Mouse (Mus musculus) erythroid progenitor cell, adult 5-6 weeks (primary cell): ENCODE measurements around the gene Fgb. TPM values are rescaled to one million over a fixed set of nuclear protein-coding genes. Genes with fewer than 3 reads are reported as not detected.

Experiments used
- ATAC-seq: replicated peaks from 2 replicates; pipeline ENCODE4 v1.8.0; 2016; ENCODE audit warnings: moderate number of reproducible peaks, mild to moderate bottlenecking, moderate TSS enrichment, inconsistent platforms; ENCODE audit not compliant: poor library complexity, low FRiP score, severe bottlenecking
- total RNA-seq, 2 experiments: library from RNA; stranded (forward) in 1 of 2; stranded (reverse) in 1 of 2; fragments of 150-400 nt in 1 of 2; fragments of 186-747, 209-891 nt in 1 of 2; gene quantifications; 2 replicates each; pipeline versions ENCODE4 v1.2.3 to v1.2.4; 2015 to 2017; ENCODE audit warnings: low replicate concordance in 2 of 2

Fgb gene
- total RNA-seq (2015; ENCODE audit: low replicate concordance), result not detected in 2 replicates
- not detected in 2 replicates for total RNA-seq (2017; ENCODE audit: low replicate concordance)

DNA sequence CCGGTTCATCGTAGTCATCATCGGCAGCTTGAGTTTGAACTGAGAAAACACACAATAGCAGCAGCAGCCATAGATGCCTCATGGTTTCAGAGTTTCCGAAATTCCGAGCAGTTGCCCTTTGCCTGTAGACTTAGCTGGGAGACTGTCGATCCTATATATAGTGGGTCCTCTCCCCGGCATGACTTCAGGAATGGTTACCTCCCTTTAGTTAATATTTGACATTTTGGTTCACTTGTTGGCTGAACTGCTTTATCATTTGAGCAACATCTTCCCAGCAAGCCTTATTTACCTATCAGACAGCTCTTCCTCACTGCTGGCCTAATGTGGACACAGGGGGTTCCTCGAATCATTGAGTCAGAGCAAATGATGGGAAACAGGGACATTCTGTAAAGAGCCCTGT lies at the start of gene Fgb:
Gene Fgb, minus strand, starts transcription at position 184 of the 400 bp plus-strand sequence.
- ATAC-seq, result no peak

DNA sequence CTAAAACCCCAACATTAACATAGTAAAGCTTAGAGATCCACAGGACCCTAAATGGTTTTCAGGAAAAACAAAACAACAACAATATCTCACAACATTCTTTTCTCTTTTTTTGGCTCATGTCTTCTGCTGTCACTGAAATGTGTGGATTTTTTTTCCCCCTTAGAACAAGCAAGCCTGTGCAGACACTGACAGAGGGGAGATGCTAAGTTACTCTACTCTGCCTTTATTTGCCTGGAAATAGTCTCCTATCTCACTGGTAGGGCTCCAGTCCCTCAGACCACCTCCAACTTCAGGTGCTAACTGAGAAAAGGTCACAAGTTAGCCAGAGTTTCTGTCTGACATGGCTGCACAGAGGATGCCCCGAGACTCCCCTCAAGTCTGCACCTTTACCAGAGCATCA lies 49.5 kb upstream of the Fgb start:
- no peak for ATAC-seq

DNA sequence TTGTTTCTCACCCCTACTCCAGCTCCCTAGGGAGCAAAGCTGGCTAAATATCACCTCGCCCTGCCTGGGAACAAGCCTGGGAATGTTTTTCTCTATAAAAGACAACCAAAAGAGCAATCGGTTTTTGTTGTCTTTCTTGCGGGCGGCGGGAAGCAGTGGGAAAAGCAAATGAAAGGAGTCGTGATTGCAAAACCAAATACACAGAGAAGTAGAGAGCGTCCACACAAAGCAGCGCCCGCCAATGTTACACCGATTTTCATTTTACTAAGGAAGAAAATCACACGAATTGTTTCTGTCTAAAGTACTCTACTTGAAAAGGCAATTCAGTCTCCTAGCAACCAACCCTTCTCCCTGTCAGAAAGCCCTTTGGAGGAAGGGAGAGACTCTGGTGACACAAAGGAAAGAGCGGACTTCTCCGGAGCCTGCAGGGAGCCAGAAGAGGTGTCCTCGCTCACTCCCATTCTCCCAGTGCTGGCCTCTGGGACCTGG lies 48.9 kb upstream of the Fgb start:
- no peak for ATAC-seq

DNA sequence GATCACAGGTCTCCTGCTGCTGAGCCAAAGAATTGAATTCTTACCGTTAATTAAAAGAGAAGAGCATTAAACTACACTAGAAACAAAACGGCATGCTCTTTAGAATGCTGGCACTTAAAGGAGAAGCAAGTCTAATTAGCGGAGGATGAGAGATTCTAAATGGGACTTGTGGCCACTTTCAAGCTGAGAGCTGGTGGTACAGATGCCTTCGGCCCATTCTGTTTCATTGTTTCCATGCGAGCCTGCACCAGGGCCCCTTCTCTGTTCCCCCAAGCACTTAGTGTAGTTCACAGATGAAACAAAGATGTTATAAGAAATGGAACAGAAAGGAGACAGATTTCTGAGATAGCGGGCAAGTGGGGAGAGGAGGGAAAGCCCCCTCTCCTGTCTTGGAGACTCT lies 47.9 kb upstream of the Fgb start:
- ATAC-seq, result no peak

DNA sequence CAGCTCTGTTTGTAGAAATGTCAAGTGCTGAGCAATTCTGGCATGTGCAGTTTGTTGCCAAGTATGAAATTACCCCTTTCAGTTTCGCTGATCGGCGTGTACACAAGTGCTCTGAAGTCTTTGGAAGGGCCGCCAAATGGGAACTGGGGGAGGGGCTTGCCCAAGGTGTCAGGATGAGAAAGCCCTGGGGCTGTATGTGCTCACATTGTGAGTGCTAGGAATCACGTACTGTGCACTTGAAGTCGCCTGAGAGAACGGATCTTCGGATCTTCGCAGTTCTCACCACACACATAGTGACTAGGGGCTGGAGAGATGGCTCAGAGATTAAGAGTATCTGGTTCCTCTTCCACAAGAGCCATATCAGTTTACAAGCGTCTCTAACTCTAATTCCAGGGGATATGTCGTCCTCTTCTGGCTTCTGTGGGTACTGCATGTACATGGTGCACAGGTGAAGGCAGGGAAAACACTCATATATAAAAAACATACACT lies 30.9 kb upstream of the Fgb start:
- no peak; the same call in 1 of the 2 replicates for ATAC-seq

DNA sequence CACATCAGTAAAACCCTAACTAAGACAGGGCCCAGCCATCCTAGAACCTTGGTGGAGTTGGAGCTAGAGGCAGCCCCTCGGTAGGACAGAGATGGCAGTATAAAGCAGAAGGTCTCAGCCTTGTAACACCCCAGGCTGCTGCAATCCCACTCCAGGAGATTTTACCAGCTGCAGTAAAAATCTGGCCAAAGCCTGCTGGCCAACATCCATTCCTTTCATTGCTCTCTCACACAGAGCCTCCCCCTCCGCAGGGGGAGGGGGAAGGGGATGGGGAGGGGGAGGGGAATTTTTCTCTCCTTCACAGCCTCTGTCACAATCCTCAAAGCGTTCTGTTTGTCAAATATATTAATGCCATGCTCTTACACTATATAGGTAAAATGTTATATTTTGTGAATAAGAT lies 26.9 kb upstream of the Fgb start:
- no peak for ATAC-seq

DNA sequence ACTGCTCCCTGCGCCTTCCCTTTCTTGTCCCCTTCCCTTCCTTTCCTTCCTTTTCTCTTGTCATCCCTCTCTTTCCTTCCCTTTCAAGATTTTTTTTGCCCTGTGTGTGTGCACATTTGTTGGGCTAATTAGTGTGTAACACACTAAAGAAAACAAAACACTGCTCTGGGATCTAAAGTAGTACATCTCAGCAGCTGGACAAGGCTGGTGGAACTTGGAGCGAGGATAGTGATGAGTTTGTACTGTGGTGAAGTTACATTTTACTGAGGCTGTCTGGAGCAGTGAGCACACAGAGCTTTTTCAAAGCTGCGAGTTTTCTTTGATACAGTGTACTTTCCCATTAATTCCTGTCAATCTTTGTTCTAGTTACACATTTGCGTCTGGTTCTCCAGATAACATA lies 20.6 kb upstream of the Fgb start:
- no peak for ATAC-seq

DNA sequence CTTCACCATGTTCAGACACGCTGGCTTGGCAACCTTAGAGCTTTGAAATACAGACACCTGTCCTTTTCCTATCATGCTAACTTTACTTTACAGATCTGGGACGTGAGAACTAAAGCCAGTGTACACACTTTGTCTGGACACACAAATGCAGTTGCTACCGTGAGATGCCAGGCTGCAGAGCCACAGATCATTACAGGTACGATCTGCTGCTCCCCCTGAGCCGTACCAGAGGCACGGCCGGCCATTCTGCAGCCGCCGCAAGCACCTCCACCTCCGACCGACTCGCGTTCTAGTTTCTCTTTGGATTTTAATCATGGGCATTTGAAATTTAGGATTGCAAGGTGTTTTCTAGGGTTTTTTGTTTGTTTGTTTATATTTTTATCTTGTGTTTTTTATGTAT lies 19.2 kb upstream of the Fgb start:
- ATAC-seq, result no peak

DNA sequence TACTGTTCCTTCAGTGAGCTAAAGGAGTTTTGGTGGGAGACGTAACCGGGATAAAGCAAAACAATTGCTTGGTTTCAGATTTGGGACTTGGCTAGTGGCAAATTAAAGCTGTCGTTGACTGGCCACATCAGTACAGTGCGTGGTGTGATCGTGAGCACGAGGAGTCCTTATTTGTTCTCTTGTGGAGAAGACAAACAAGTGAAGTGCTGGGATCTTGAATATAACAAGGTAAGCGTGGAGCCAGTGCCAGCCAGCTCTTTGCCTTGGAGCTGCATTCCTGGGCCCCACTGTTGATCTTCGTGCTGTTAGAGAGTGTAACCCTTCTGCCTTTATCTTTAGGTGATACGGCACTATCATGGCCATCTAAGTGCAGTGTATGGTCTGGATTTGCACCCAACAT lies 18.3 kb upstream of the Fgb start:
- ATAC-seq, result no peak

DNA sequence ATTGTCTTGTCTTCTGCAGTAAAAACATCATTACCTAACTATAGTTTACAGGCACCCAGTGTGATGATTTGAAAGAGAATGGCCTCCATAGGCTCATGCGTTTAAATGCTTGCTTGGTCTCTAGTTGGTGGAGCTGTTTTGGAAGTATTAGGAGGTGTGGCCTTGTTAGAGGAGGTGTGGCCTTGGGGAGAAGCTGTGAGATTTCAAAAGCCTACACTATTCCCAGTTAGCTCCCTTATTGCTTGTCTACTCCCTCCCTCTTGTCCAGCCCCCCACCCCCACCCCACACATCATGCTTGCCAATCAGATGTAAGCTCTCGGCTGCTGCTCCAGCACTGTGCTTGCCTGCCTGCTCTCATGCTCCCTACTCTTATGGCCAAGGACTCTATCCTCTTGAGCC lies 7.4 kb upstream of the Fgb start:
- no peak for ATAC-seq

DNA sequence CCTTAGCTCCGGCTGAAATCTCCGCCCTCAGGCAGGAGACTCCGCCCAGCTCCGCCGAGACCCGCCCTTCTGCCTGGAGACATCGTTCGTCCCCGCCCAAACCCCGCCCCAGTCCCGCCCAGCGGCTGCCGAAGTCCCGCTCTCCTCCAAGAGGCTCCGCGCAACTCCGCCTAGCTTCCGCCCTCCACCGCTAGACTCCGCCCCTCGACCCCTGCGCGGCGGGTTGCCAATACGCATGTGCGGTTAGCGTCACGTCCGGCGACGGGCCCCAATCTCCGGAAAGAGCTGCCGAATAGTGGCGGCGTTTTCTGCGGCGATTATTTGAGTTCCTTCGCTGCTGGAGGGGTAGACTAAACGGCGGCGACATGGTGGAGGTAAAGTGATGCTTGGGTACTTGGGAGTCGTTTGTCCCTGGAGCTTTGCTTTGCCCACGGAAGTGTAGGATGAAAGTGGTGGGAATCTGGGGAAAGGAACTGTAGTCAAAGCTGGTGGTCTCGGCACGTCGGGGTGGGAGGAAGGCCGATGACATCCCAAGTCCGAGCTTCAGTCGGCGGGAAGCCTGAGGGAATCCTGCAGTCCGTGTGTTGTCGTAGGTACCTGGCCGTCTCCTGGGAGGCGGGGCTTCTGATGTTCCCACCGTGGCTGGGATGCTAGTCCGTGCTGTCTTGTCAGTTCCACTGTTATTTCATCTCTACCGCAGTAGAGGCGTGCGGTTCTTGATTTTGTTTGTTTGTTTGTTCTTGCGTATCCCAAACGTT lies 5.8 kb upstream of the Fgb start, which contains the start of gene Plrg1:
Gene Plrg1, plus strand, starts transcription at position 242 of the 758 bp plus-strand sequence.
- ATAC-seq, result peak; percentile 96

DNA sequence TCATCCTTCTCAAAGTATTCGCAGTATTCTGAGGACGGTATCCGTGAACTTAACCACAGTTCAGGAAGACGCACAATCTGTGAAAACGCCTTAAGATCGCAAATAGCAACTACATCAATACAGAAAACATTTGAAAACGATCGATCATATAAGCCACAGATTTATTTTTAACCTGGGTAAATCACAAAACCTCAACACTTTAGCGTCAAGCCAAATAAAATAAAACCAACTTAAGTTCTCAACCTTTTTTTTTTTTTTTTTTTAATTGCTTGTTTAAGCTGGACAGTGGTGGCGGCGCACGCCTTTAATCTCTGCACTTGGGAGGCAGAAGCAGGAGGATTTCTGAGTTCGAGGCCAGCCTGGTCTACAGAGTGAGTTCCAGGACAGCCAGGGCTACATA lies 5.1 kb upstream of the Fgb start:
- ATAC-seq, result no peak

DNA sequence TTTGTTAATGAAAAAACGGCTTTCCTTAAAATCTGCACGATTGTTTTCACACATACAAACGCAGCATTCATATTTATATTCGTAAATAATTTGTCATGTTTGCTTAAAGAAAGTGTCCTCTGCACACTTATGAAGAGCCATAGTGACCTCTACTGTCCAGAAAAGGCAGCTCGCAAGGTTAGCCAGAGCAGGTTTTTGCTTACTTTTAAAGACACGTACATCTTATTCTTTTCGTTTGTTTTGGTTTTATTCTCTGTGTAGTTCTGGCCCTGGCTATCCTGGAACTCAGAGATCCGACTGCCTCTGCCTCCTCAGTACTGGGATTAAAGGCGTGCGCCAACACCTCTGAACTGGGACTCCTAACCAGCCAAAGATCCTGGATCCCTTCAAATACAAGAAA lies 4.1 kb upstream of the Fgb start:
- no peak for ATAC-seq

DNA sequence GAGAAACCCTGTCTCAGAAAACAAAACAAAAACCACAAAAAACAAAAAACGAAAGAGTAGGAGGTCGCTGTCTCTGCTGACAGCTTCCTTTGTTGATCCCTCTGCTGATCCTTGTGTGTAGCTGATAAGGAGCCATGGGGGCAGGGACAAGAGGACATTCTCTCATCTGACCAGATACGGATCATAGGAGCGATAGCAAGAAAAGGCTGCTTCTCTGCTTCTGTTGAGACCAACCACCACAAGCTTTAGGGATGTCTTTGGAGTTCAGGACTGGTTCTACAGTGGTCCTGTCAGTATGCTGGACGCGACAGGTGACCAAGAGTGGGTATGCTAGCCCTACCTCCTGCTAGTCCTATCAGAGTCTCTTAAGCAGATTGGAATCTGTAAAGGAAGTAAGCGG lies 3.5 kb upstream of the Fgb start:
- no peak for ATAC-seq

DNA sequence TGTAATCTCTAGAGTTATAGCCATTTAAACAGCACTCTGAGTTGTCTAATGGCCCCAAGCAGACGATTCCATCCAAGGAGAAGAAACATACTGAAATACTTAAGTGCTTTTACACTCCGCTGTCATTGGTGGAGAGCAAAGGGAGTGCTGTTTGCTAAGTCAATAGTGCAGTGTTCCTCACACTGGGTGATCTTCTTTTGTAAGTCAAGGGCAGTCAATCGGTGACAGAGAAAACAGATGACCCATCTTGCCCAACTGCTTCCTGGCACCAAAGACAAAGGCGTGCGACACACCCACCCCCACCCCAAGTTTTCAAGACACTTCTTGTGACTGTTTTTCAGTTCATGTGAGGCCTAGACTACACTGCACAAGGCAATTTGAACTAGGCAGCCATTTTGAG lies 2.4 kb upstream of the Fgb start:
- no peak for ATAC-seq

DNA sequence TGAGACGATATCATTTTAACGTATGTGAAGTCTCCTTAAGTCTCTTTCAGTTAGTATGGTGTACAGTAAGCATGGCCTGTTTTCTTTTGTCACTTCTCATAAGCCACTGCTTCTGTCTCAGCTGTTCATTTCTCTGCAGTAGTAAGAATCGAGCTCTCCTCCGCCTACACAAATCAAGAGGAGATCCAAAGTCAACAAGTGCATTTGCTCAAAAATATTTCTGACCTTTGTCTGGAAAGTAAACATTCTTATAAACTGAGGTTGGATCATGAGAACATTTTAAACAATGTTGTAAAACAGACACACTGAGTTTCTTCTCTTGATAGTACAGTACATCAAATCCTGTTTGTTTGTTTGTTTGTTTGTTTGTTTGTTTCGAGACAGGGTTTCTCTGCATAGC lies 998 bp upstream of the Fgb start:
- no peak for ATAC-seq

DNA sequence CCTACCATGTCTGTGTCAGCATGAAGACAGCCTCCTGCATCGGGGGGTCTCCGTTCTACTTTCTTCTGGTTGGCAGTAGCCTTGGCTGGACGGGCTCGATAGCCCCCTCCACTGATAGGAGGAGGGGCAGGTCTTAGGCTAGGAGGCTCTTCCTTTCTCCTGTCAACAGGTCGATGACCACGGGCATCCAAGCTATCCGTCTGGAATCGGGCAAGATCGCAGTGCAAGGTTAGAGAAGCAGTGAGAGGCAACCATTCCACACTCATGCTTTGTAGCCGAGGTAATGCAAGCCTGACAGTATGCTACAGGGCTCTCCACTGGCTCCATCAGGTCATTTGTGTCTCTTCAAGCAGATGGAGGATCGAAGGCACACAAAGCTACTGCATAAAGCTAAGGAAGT lies 3.0 kb downstream of the Fgb start:
- no peak for ATAC-seq

DNA sequence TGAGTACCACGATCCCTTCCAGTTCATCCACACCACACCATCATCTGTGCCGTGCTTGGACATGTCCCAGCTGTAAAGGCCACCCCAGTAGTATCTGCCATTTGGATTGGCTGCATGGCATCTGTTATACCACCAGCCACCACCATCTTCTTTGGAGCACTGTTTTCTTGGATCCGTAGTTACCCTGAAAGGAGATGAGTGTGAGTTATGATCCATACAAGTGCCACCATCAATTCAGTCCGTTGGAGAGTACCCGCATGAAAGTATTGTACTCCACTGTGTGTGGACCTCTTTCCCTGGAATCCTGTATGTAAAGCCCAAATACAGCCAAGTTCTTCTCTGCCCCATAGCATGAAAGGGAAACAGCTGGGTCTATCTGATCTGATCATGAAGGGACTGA lies 7.2 kb downstream of the Fgb start:
- ATAC-seq, result no peak

DNA sequence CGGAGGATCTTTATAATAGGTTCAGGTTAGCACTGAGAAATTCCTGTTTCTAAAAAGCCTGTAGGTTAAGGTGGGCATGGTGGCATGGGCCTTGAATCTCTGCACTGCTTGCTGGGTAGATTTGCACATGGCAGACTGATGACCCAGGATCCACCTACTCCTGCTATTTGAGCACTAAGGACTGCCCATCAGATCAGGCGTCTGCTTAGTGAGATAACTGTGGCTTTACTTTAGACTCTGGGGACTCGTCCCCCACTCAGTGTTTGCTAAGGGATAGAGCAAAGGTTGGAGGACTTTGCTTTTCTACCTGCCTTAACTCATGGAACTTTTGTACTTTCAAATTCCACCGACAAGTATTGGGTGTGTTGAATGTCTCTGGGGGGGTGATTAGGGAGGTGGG lies 10.0 kb downstream of the Fgb start:
- no peak for ATAC-seq

DNA sequence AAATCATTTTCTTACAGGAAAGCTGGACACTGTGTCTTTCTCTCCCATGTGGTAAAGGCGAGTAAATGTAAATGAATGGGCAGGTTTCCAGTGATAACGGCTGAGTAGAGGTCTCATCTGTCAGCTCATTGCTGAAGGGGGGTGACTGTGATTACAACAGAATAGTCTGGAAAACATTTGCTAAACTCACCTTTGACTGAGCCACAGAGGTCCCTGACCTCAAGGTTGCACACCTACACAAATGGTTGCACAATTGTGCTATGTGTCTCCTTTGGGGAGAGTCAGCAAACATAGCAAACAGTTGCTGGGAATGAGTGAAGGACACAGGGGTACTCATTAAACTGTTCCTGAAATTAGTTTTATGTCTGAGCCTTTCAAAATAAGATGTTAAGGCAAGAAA lies 10.8 kb downstream of the Fgb start:
- no peak for ATAC-seq

DNA sequence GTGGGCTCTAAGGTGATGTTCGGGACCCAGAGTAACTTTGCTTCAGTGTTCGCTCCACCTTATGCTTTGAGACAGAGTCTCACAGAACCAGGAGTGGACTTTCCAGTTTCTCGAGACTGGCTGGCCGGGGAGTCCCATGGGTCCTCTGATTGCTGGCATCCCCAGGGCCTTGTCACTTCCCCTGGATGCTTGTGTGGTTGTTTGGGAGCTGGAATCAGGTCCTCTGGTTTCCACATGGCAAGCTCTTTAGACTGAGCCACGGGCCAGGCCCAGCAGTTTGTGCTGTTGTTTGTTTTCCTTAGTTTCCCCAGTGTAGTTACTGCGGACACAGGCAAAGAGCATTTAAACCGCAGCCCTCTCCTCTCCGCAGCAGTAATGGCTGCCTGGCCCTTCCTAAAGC lies 15.9 kb downstream of the Fgb start:
- no peak for ATAC-seq
